Mouse (Mus musculus): ENCODE data around the gene Batf.
"Not testable (repeated sequence)": the region's sequence is repeated elsewhere in the genome, so short reads cannot be mapped to it uniquely, and the experiment has no call there.

Batf gene

GRCm38 (mm10) chr12:85684411-85685275 is 1.8 kb upstream of the Batf start:
- peak; percentile 57 to 64 for DNase-seq

- DNase-seq, result peak in 1 of 2 experiments; percentile 14
Measured at GRCm38 (mm10) chr12:85687217-85687533, 706 bp downstream of the Batf start.

GRCm38 (mm10) chr12:85687846-85688245 is 1.4 kb downstream of the Batf start:
- DNase-seq, result no peak

- DNase-seq, result no peak
Measured at GRCm38 (mm10) chr12:85695787-85696186, 9.3 kb downstream of the Batf start.

- no peak for DNase-seq
Measured at GRCm38 (mm10) chr12:85696436-85696835, 10.0 kb downstream of the Batf start.

GRCm38 (mm10) chr12:85698179-85698578 is 11.7 kb downstream of the Batf start:
- DNase-seq, result not testable (repeated sequence)

GRCm38 (mm10) chr12:85700191-85700841 is 13.8 kb downstream of the Batf start:
- no peak for DNase-seq

- no peak for DNase-seq
Measured at GRCm38 (mm10) chr12:85700842-85701223, 14.4 kb downstream of the Batf start.

GRCm38 (mm10) chr12:85702166-85703055 is 15.9 kb downstream of the Batf start:
- no peak for DNase-seq

GRCm38 (mm10) chr12:85703507-85703906 is 17.0 kb downstream of the Batf start:
- DNase-seq, result peak; percentile 36 to 37

- DNase-seq, result no peak
Measured at GRCm38 (mm10) chr12:85704566-85704965, 18.1 kb downstream of the Batf start.

GRCm38 (mm10) chr12:85705002-85705830 is 18.7 kb downstream of the Batf start:
- DNase-seq, result peak; percentile 90 to 92

- DNase-seq, result no peak
Measured at GRCm38 (mm10) chr12:85705831-85706530, 19.5 kb downstream of the Batf start.

GRCm38 (mm10) chr12:85706906-85707305 is 20.4 kb downstream of the Batf start:
- no peak for DNase-seq

- DNase-seq, result no peak
Measured at GRCm38 (mm10) chr12:85707391-85707790, 20.9 kb downstream of the Batf start.

- DNase-seq, result no peak
Measured at GRCm38 (mm10) chr12:85708556-85708955, 22.1 kb downstream of the Batf start.

GRCm38 (mm10) chr12:85710695-85711094 is 24.2 kb downstream of the Batf start:
- peak; percentile 48 to 54 for DNase-seq

- no peak for DNase-seq
Measured at GRCm38 (mm10) chr12:85712587-85712986, 26.1 kb downstream of the Batf start.

GRCm38 (mm10) chr12:85714126-85714525 is 27.7 kb downstream of the Batf start:
- DNase-seq, result no peak

GRCm38 (mm10) chr12:85725306-85725705 is 38.8 kb downstream of the Batf start:
- DNase-seq, result no peak

GRCm38 (mm10) chr12:85726729-85727397 is 40.4 kb downstream of the Batf start:
- DNase-seq, result no peak

Measured in lung, adult 18-20 months (tissue).